Mouse (Mus musculus) CH12.LX (cell line): ENCODE data around the gene Eif1. TPM values are rescaled to one million over a fixed set of nuclear protein-coding genes. Genes with fewer than 3 reads are reported as not detected.
"Not testable (repeated sequence)": the region's sequence is repeated elsewhere in the genome, so short reads cannot be mapped to it uniquely, and the experiment has no call there.

Experiments used
- DNase-seq: peaks from one replicate; pipeline ENCODE4 v3.0.0-alpha.2; 2013; ENCODE audit errors: extremely low read depth
- H3K27ac ChIP-seq: 2 replicates; pipeline ENCODE4 v1.5.1; 2012; ENCODE audit warnings: low read depth, mild to moderate bottlenecking, control low read depth, moderate library complexity; ENCODE audit not compliant: insufficient read depth
- H3K27me3 ChIP-seq: replicated peaks from 2 replicates; pipeline ENCODE3; 2012; ENCODE audit warnings: inconsistent platforms
- H3K36me3 ChIP-seq, 2 experiments: replicated peaks in 1 of 2; 2 replicates each; pipeline versions ENCODE3 to v1.6.1; 2012; ENCODE audit warnings: inconsistent platforms in 1 of 2, low read length in 1 of 2, mild to moderate bottlenecking in 1 of 2, mixed read lengths in 1 of 2, moderate library complexity in 1 of 2; ENCODE audit not compliant: control insufficient read depth in 1 of 2, insufficient read depth in 1 of 2
- H3K4me1 ChIP-seq, 2 experiments: 2 replicates each; pipeline ENCODE4 v1.6.1; 2012; ENCODE audit warnings: inconsistent platforms in 1 of 2, moderate library complexity in 1 of 2; ENCODE audit not compliant: insufficient read depth in 2 of 2, control insufficient read depth in 1 of 2
- H3K4me2 ChIP-seq: 2 replicates; pipeline ENCODE4 v1.6.1; 2012; ENCODE audit warnings: low read depth, mild to moderate bottlenecking, control low read depth; ENCODE audit not compliant: poor library complexity, insufficient read depth, severe bottlenecking
- H3K4me3 ChIP-seq, 3 experiments: fragments of 150-350 bp in 1 of 3; sonication (generic) in 1 of 3; replicated peaks in 1 of 3; 2 replicates each; pipeline versions ENCODE3 to v1.5.1; 2011 to 2012; ENCODE audit warnings: low read depth in 2 of 3, low read length in 2 of 3, mild to moderate bottlenecking in 2 of 3, moderate library complexity in 2 of 3, control low read depth in 1 of 3, improper control_type of control experiment in 1 of 3, inconsistent platforms in 1 of 3, mixed read lengths in 1 of 3; ENCODE audit not compliant: poor library complexity in 1 of 3
- H3K79me2 ChIP-seq: replicated peaks from 2 replicates; pipeline ENCODE4 v1.6.1; 2012; ENCODE audit warnings: mild to moderate bottlenecking, moderate library complexity; ENCODE audit not compliant: control insufficient read depth, poor library complexity, insufficient read depth, severe bottlenecking; ENCODE audit errors: extremely low read depth
- H3K9ac ChIP-seq: 2 replicates; pipeline ENCODE4 v1.6.1; 2012; ENCODE audit warnings: low read depth, mild to moderate bottlenecking, control low read depth, moderate library complexity; ENCODE audit not compliant: insufficient read depth
- H3K9me3 ChIP-seq: replicated peaks from 2 replicates; pipeline ENCODE3; 2012; ENCODE audit warnings: low read length, inconsistent platforms, mixed read lengths
- CHD1 ChIP-seq: IDR thresholded peaks from 2 replicates; pipeline ENCODE4 v1.6.1; 2012; ENCODE audit warnings: low read depth, low read length, improper control_type of control experiment, inconsistent platforms
- CTCF ChIP-seq, 2 experiments: IDR thresholded peaks in 1 of 2; conservative IDR thresholded peaks in 1 of 2; 2 replicates each; pipeline ENCODE4 v1.5.1; 2011 to 2012; ENCODE audit warnings: low read depth in 2 of 2, low read length in 2 of 2, improper control_type of control experiment in 1 of 2, inconsistent platforms in 1 of 2, mild to moderate bottlenecking in 1 of 2, moderate library complexity in 1 of 2
- ELF1 ChIP-seq: IDR thresholded peaks from 2 replicates; pipeline ENCODE4 v1.6.1; 2014; ENCODE audit warnings: low read depth, mild to moderate bottlenecking, inconsistent platforms, low read length, improper control_type of control experiment
- EP300 ChIP-seq: IDR thresholded peaks from 2 replicates; pipeline ENCODE4 v1.6.1; 2011; ENCODE audit warnings: low read length, improper control_type of control experiment
- IRF4 ChIP-seq: IDR thresholded peaks from 2 replicates; pipeline ENCODE4 v1.6.1; 2014; ENCODE audit warnings: low read depth, mild to moderate bottlenecking, inconsistent platforms, low read length, improper control_type of control experiment
- JUND ChIP-seq: conservative IDR thresholded peaks from 2 replicates; pipeline ENCODE4 v1.6.1; 2011; ENCODE audit warnings: low read depth, low read length, improper control_type of control experiment
- KAT2A ChIP-seq: IDR thresholded peaks from 2 replicates; pipeline ENCODE4 v1.6.1; 2012; ENCODE audit warnings: low read length, improper control_type of control experiment, inconsistent platforms; ENCODE audit not compliant: insufficient replicate concordance
- MAFK ChIP-seq: IDR thresholded peaks from 2 replicates; pipeline ENCODE4 v1.6.1; 2011; ENCODE audit warnings: low read length, improper control_type of control experiment; ENCODE audit not compliant: insufficient replicate concordance
- MEF2A ChIP-seq: IDR thresholded peaks from 2 replicates; pipeline ENCODE4 v1.6.1; 2014; ENCODE audit warnings: low read depth, mild to moderate bottlenecking, inconsistent platforms, low read length, improper control_type of control experiment, borderline replicate concordance
- NELFE ChIP-seq: IDR thresholded peaks from 2 replicates; pipeline ENCODE4 v1.6.1; 2011; ENCODE audit warnings: low read depth, low read length, improper control_type of control experiment
- NRF1 ChIP-seq: IDR thresholded peaks from 2 replicates; pipeline ENCODE4 v1.6.1; 2014; ENCODE audit warnings: low read depth, mild to moderate bottlenecking, inconsistent platforms, low read length, improper control_type of control experiment, moderate library complexity
- POLR2A ChIP-seq: IDR thresholded peaks from 2 replicates; pipeline ENCODE4 v1.6.1; 2011; ENCODE audit warnings: low read depth, mild to moderate bottlenecking, improper control_type of control experiment, low read length
- POLR2AphosphoS2 ChIP-seq: IDR thresholded peaks from 2 replicates; pipeline ENCODE4 v1.6.1; 2011; ENCODE audit warnings: low read depth, low read length, improper control_type of control experiment
- TCF12 ChIP-seq: IDR thresholded peaks from 2 replicates; pipeline ENCODE4 v1.6.1; 2014; ENCODE audit warnings: low read depth, mild to moderate bottlenecking, inconsistent platforms, low read length, improper control_type of control experiment
- ZNF384 ChIP-seq: IDR thresholded peaks from 2 replicates; pipeline ENCODE4 v1.6.1; 2012; ENCODE audit warnings: low read depth, low read length, improper control_type of control experiment, inconsistent platforms
- dilution Hi-C: fragments of 300-500 bp; cut with MboI; formaldehyde crosslinking; loops from 2 replicates; pipeline ENCODE4 v1.14.3; 2020; ENCODE audit warnings: low sequenced_read_pairs; ENCODE audit not compliant: extremely low pct_unique_long_range_greater_than_20kb, extremely low pct_ligation_motif_present
- in situ Hi-C: fragments of 300-500 bp; cut with MboI; formaldehyde crosslinking; loops from 3 replicates; pipeline ENCODE4 v1.14.3; 2019; ENCODE audit warnings: low sequenced_read_pairs, low pct_ligation_motif_present, low pct_unique_long_range_greater_than_20kb, mixed read lengths
- polyA plus RNA-seq: library from polyadenylated mRNA; unstranded; fragments of >175 nt; gene quantifications from 2 replicates; pipeline ENCODE4 v1.2.1, GENCODE M21; 2012; ENCODE audit warnings: low read depth; ENCODE audit not compliant: insufficient read length
- total RNA-seq, 2 experiments: library from RNA; depleted of rRNA; stranded (reverse); fragments of 300-350 nt in 1 of 2; fragments of >200 nt in 1 of 2; gene quantifications; 2 replicates each; pipeline ENCODE4 v1.2.3; 2012 to 2014

Gene Eif1
- total and polyA plus RNA-seq, 3 experiments = 249 to 989 (median 406) TPM

DNA sequence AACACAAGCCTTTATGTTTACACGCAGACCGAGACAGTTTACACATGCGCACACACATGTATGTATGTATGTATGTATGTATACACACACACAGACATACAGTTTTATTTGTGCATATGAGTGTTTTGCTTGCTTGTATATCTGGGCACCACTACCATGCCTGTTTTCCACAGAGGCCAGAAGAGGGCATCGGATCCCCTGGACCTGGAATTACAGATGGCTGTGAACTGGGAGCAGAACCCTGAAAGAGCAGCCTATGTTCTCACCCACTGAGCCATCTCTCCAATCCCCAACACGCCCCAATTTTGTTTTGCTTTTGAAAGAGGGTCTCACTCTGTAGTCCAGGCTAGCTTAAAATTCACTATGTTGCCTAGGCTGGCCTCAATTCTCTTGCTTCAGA is 37.7 kb downstream of the Eif1 start:
- no peak overlapping the region for H3K27ac ChIP-seq
- H3K4me1 ChIP-seq = peaks cover 8 to 18% of the 10 kb centered on the region in 2 experiments
- no peak overlapping the region for H3K4me3 ChIP-seq
- no peak for TF ChIP-seq ELF1
- TF ChIP-seq JUND = no peak
- no peak for TF ChIP-seq POLR2AphosphoS2
- H3K36me3 ChIP-seq = no peaks in the 10 kb centered on the region
- no peak overlapping the region for H3K9ac ChIP-seq
- dilution Hi-C loops = no loop called here
- in situ Hi-C loops = no loop called here
- H3K27me3 ChIP-seq = peaks cover 84% of the 10 kb centered on the region
- no peak overlapping the region for H3K4me2 ChIP-seq
- peaks cover 3% of the 10 kb centered on the region for H3K9me3 ChIP-seq
- no peaks in the 10 kb centered on the region for H3K79me2 ChIP-seq
- DNase-seq = no peak

DNA sequence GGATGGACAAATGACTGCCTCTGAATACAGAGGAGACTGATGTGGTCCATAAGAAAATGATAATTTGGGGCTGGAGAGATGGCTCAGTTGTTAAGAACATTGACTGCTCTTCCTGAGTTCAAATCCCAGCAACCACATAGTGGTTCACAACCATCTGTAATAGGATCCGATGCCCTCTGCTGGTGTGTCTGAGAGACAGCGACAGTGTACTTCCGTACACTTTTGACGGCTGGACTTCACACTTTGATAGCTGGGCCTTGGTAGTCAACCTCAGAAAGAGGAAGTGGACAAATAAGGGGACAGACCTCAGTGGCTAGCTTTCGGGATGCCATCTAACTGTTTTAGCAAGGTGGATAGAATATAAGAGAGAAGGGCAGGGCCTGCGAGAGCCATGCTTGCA is 40.5 kb downstream of the Eif1 start:
- dilution Hi-C loops = no loop called here
- DNase-seq = no peak
- TF ChIP-seq MEF2A = no peak
- peak in 1 of 2 experiments; percentile 60; a peak in 2 of 4 replicates for TF ChIP-seq CTCF (conservative IDR thresholded peaks at IDR 0.05 in 1 of 2, IDR thresholded peaks at IDR 0.05 in 1 of 2; ENCODE audit: low read depth in 2 of 2, low read length in 2 of 2)
- TF ChIP-seq MAFK = no peak
- TF ChIP-seq ZNF384 = no peak
- TF ChIP-seq ELF1 = peak; percentile 57
- peak; percentile 42 for TF ChIP-seq IRF4
- no peak for TF ChIP-seq NRF1
- TF ChIP-seq NELFE = 0 out of 2 replicates have a peak, but pooled peaks have one; percentile 18
- peak; percentile 39; the same call in 1 of the 2 replicates for TF ChIP-seq EP300
- TF ChIP-seq CHD1 = no peak
- TF ChIP-seq KAT2A = no peak
- no peak for TF ChIP-seq POLR2AphosphoS2
- 0 out of 2 replicates have a peak, but pooled peaks have one; percentile 14 for TF ChIP-seq TCF12
- no peak for TF ChIP-seq POLR2A
- in situ Hi-C loops = loop anchor here (5.0 kb wide), 3 partner anchors 47 to 337 kb away; no protein-coding TSS in a partner anchor
- Histone ChIP-seq H3K9ac (no peak overlapping the region), H3K27me3 (peaks cover 73% of the 10 kb centered on the region), H3K79me2 (no peaks in the 10 kb centered on the region), H3K4me3 (no peak overlapping the region), H3K36me3 (no peaks in the 10 kb centered on the region), H3K27ac (no peak overlapping the region), H3K9me3 (peaks cover 3% of the 10 kb centered on the region), H3K4me1 (peaks cover 8 to 18% of the 10 kb centered on the region in 2 experiments), H3K4me2 (no peak overlapping the region)

DNA sequence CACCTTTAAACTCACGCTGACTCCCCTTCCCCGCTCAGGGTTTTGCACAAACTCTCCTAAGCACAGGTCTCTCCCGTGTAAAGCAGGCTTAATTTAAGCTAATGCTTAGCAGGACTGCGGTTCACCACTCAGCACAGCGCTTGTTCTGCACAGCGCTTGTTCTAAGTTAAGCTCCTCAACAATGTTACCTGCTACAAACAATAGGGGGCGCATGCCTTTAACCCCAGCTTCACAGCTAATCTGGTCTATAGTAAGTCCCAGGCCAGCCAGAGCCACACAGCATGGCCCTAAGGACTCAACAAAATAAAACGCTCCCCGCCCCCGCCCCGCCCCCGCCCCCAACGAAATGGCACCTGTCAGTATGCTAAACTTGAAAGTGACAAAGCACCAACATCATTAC is 41.4 kb downstream of the Eif1 start:
- H3K27ac ChIP-seq, H3K9ac ChIP-seq, H3K4me2 ChIP-seq, DNase-seq, dilution Hi-C loops, H3K9me3 ChIP-seq, H3K4me3 ChIP-seq, H3K79me2 ChIP-seq, H3K36me3 ChIP-seq: not testable (repeated sequence)
- Histone ChIP-seq H3K4me1 (peaks cover 8 to 12% of the 10 kb centered on the region in 2 experiments), H3K27me3 (peaks cover 71% of the 10 kb centered on the region)
- in situ Hi-C loops = loop anchor here (5.0 kb wide), 3 partner anchors 46 to 336 kb away; no protein-coding TSS in a partner anchor
